Mouse (Mus musculus): ENCODE measurements around the gene Dnajb8. TPM values are rescaled to one million over a fixed set of nuclear protein-coding genes. Genes with fewer than 3 reads are reported as not detected.

The Dnajb8 gene
- polyA plus RNA-seq, 1 experiment from 2014 or later: not detected

DNA sequence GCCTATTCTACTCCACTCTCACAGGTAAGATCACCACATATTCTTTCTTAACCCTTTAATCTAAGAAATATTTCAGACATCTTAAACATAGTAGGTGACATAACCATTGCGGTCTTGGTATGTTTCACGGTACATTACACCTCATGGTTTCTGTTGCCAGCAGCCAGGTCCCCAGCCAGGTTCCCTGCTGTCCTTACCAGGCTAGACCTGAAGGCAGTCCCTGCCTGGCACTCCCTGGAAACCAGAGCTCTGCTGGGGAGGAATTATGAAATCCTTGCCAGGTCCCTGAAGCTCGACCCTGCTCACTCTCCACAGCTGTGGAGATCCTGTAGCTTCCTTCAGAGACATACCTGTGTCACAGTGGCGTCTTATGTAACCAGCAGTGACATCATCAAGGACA, 5.9 kb upstream of the Dnajb8 start:
- no peak overlapping the region for H3K27ac ChIP-seq (replicated peaks in 1 of 2; ENCODE audit: control insufficient read depth in 1 of 2, insufficient read depth in 1 of 2, low read depth in 2 of 2, low read length in 2 of 2)
- no peaks in the 10 kb centered on the region for H3K4me1 ChIP-seq (ENCODE audit: control insufficient read depth in 2 of 2, insufficient read depth in 2 of 2, low read length in 2 of 2)
- H3K9ac ChIP-seq (ENCODE audit: low read length): no peak overlapping the region
- 75% methylated on average over 4 of the region's 4 CpGs for WGBS
- peaks cover 2% of the 10 kb centered on the region; the same call in 1 of the 2 replicates for H3K9me3 ChIP-seq (ENCODE audit: control insufficient read depth, low read length)
- 0 out of 2 replicates have a peak, but pooled peaks cover 14% of the 10 kb centered on the region for H3K27me3 ChIP-seq (ENCODE audit: control insufficient read depth, insufficient read depth, low read length)
- no peak for ATAC-seq (ENCODE audit: insufficient number of reproducible peaks, insufficient read depth, low FRiP score, low read depth)
- no peak overlapping the region for H3K4me2 ChIP-seq (ENCODE audit: low read length)
- H3K36me3 ChIP-seq (ENCODE audit: control insufficient read depth, insufficient read depth, low read length): no peaks in the 10 kb centered on the region
- H3K4me3 ChIP-seq (ENCODE audit: control insufficient read depth in 1 of 2, insufficient read depth in 1 of 2, low read depth in 1 of 2, low read length in 2 of 2): no peak overlapping the region

DNA sequence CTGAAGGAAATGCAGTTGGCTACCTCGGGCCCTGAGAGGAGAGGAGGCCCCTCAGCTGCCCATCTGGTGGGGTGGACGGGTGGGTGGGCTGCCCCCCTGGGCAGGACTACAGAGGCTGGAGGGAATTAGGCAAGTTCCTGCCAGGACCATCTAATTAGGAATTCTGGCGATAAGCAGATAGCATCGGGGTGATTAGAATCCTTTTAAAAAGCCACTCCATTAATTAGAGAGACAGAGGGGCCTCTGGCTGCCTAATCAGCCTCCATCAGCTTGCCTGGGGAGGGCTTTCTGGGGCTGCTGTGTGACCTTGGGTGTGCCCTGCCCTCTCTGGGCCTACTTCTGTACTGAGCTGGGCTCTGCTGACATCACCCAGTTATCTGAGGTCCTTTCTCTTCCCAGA, 3.0 kb upstream of the Dnajb8 start:
- H3K9me3 ChIP-seq (ENCODE audit: control insufficient read depth, low read length): peaks cover 2% of the 10 kb centered on the region; the same call in 1 of the 2 replicates
- H3K36me3 ChIP-seq (ENCODE audit: control insufficient read depth, insufficient read depth, low read length): no peaks in the 10 kb centered on the region
- no peak overlapping the region for H3K9ac ChIP-seq (ENCODE audit: low read length)
- peaks cover 15% of the 10 kb centered on the region; the same call in 1 of the 2 replicates for H3K27me3 ChIP-seq (ENCODE audit: control insufficient read depth, insufficient read depth, low read length)
- ATAC-seq (ENCODE audit: insufficient number of reproducible peaks, insufficient read depth, low FRiP score, low read depth): no peak
- H3K4me1 ChIP-seq (ENCODE audit: control insufficient read depth in 2 of 2, insufficient read depth in 2 of 2, low read length in 2 of 2): no peaks in the 10 kb centered on the region
- no peak overlapping the region for H3K4me2 ChIP-seq (ENCODE audit: low read length)
- no peak overlapping the region for H3K4me3 ChIP-seq (ENCODE audit: control insufficient read depth in 1 of 2, insufficient read depth in 1 of 2, low read depth in 1 of 2, low read length in 2 of 2)
- no peak overlapping the region for H3K27ac ChIP-seq (replicated peaks in 1 of 2; ENCODE audit: control insufficient read depth in 1 of 2, insufficient read depth in 1 of 2, low read depth in 2 of 2, low read length in 2 of 2)
- 22% methylated on average over 4 of the region's 4 CpGs for WGBS

DNA sequence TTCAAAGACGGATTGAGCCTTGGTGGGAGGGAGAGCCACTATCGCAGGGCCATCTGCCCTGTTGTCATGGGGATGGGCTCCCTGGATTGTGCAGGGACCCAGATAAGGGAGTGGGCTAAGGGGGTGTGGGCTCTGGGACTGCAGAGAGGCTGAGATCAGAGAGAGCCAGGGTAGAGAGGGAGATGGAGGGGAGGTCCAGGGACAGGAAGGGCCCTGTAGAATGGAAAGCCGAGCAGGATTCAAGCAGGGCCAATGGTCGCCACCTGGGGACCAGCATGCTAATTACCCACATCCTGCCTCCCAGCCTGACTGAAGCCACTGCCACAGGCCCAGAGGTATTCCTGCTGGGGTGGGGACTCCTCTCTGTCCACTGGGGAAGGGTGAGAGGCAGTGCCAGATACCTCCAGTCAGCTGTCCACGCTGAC, 4.5 kb downstream of the Dnajb8 start:
- no peak overlapping the region for H3K27ac ChIP-seq (replicated peaks in 1 of 2; ENCODE audit: control insufficient read depth in 1 of 2, insufficient read depth in 1 of 2, low read depth in 2 of 2, low read length in 2 of 2)
- no peaks in the 10 kb centered on the region; a peak in 1 of 4 replicates for H3K4me1 ChIP-seq (ENCODE audit: control insufficient read depth in 2 of 2, insufficient read depth in 2 of 2, low read length in 2 of 2)
- peaks cover 18% of the 10 kb centered on the region for H3K27me3 ChIP-seq (ENCODE audit: control insufficient read depth, insufficient read depth, low read length)
- no peak for ATAC-seq (ENCODE audit: insufficient number of reproducible peaks, insufficient read depth, low FRiP score, low read depth)
- 11% methylated on average over 5 of the region's 5 CpGs for WGBS
- H3K4me2 ChIP-seq (ENCODE audit: low read length): no peak overlapping the region
- no peaks in the 10 kb centered on the region for H3K9me3 ChIP-seq (ENCODE audit: control insufficient read depth, low read length)
- no peak overlapping the region for H3K9ac ChIP-seq (ENCODE audit: low read length)
- H3K4me3 ChIP-seq (ENCODE audit: control insufficient read depth in 1 of 2, insufficient read depth in 1 of 2, low read depth in 1 of 2, low read length in 2 of 2): no peak overlapping the region
- H3K36me3 ChIP-seq (ENCODE audit: control insufficient read depth, insufficient read depth, low read length): no peaks in the 10 kb centered on the region

DNA sequence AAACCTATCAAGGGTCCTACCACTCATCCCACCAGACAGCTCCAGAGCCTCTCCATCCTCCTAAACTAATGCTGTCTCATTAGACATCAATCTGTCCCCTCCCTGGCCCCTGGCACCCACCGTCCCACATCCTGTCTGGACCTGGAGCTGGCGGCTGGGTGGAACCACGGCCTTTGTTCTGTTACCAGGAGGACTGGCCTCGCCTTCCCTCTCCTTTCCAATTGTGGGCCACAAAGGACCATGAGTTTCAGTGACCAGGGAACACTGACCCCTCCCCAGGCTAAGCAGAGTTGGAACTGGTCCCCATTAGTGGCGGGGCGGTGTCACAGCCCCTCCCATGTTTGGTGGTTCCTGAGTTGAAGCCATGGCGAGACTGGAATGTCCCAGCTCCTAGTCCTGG, 5.5 kb downstream of the Dnajb8 start:
- Histone ChIP-seq H3K9ac (ENCODE audit: low read length) (no peak overlapping the region), H3K27me3 (ENCODE audit: control insufficient read depth, insufficient read depth, low read length) (peaks cover 18% of the 10 kb centered on the region), H3K9me3 (ENCODE audit: control insufficient read depth, low read length) (no peaks in the 10 kb centered on the region), H3K4me2 (ENCODE audit: low read length) (no peak overlapping the region), H3K4me3 (ENCODE audit: control insufficient read depth in 1 of 2, insufficient read depth in 1 of 2, low read depth in 1 of 2, low read length in 2 of 2) (no peak overlapping the region), H3K4me1 (ENCODE audit: control insufficient read depth in 2 of 2, insufficient read depth in 2 of 2, low read length in 2 of 2) (no peaks in the 10 kb centered on the region; a peak in 1 of 4 replicates), H3K27ac (replicated peaks in 1 of 2; ENCODE audit: control insufficient read depth in 1 of 2, insufficient read depth in 1 of 2, low read depth in 2 of 2, low read length in 2 of 2) (no peak overlapping the region), H3K36me3 (ENCODE audit: control insufficient read depth, insufficient read depth, low read length) (no peaks in the 10 kb centered on the region)
- no peak for ATAC-seq (ENCODE audit: insufficient number of reproducible peaks, insufficient read depth, low FRiP score, low read depth)
- 62% methylated on average over 7 of the region's 7 CpGs for WGBS

DNA sequence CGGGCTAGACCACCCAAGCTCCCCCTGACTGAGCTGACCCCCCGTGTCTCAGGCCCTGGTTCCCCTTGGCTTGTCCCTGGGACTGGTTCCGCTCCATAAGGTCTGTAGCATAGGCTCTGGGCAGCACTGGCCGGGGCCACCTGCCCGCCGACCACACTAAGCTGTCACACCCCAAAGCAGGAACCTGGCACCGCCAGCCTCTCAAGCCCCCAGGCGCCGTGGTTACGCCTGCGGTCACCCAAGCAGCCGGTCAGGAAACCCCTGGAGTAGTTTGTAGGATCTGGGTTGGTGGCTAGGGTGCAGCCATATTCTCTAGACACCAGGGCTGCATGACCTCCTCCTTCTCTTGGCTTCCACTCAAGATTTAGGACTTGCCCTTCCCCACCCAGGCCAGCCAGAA, 7.2 kb downstream of the Dnajb8 start:
- Histone ChIP-seq H3K4me2 (ENCODE audit: low read length) (no peak overlapping the region), H3K27ac (replicated peaks in 1 of 2; ENCODE audit: control insufficient read depth in 1 of 2, insufficient read depth in 1 of 2, low read depth in 2 of 2, low read length in 2 of 2) (no peak overlapping the region), H3K4me3 (ENCODE audit: control insufficient read depth in 1 of 2, insufficient read depth in 1 of 2, low read depth in 1 of 2, low read length in 2 of 2) (no peak overlapping the region), H3K9ac (ENCODE audit: low read length) (no peak overlapping the region), H3K9me3 (ENCODE audit: control insufficient read depth, low read length) (no peaks in the 10 kb centered on the region), H3K27me3 (ENCODE audit: control insufficient read depth, insufficient read depth, low read length) (peaks cover 15% of the 10 kb centered on the region), H3K36me3 (ENCODE audit: control insufficient read depth, insufficient read depth, low read length) (no peaks in the 10 kb centered on the region), H3K4me1 (ENCODE audit: control insufficient read depth in 2 of 2, insufficient read depth in 2 of 2, low read length in 2 of 2) (no peaks in the 10 kb centered on the region; a peak in 1 of 4 replicates)
- no peak for ATAC-seq (ENCODE audit: insufficient number of reproducible peaks, insufficient read depth, low FRiP score, low read depth)
- WGBS: 85% methylated on average over 12 of the region's 12 CpGs

DNA sequence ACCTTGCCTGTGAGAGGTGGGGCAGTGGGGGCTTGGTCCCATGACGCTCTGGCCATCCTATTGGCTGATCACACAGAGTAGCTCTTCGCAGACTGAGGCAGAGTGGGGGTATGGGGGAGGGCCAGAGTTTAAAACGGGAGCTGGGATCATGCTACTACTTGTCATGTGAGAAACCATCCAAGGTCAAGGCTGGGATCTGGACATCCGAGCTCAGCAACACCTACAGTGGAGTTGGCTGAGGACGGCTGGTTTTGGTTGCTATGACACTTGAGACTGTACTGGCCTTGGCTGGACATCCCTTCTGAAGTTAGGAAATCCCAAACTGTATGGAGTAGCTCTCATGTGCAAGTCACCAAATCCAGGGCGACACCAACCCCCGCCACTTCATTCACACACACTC, 9.8 kb downstream of the Dnajb8 start:
- Histone ChIP-seq H3K27me3 (ENCODE audit: control insufficient read depth, insufficient read depth, low read length) (peaks cover 28% of the 10 kb centered on the region), H3K4me2 (ENCODE audit: low read length) (no peak overlapping the region), H3K4me3 (ENCODE audit: control insufficient read depth in 1 of 2, insufficient read depth in 1 of 2, low read depth in 1 of 2, low read length in 2 of 2) (no peak overlapping the region), H3K27ac (replicated peaks in 1 of 2; ENCODE audit: control insufficient read depth in 1 of 2, insufficient read depth in 1 of 2, low read depth in 2 of 2, low read length in 2 of 2) (no peak overlapping the region), H3K4me1 (ENCODE audit: control insufficient read depth in 2 of 2, insufficient read depth in 2 of 2, low read length in 2 of 2) (peaks cover 11 to 13% of the 10 kb centered on the region in 2 experiments), H3K36me3 (ENCODE audit: control insufficient read depth, insufficient read depth, low read length) (no peaks in the 10 kb centered on the region), H3K9ac (ENCODE audit: low read length) (no peak overlapping the region), H3K9me3 (ENCODE audit: control insufficient read depth, low read length) (no peaks in the 10 kb centered on the region)
- ATAC-seq (ENCODE audit: insufficient number of reproducible peaks, insufficient read depth, low FRiP score, low read depth): no peak
- 72% methylated on average over 7 of the region's 7 CpGs for WGBS

DNA sequence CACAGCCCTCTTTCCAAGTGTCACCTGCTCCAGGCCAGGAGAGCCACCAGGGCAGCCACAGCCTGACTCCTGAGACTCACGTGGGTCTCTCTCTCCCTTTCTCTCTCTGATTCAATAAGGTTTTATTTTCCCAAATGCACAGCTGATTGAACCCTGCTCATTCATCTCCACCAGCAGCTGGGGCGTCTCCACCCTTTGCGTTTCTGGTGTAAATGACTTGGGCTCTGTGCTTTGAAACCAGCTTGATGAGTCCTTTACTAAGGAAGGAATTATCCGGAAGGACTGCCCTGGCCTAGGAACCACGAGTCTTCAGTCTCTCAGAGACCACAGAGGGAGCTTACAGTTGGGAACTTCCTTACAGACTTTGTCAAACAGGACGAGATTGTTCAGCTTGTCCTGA, 10.2 kb downstream of the Dnajb8 start:
- H3K9ac ChIP-seq (ENCODE audit: low read length): no peak overlapping the region
- H3K4me1 ChIP-seq (ENCODE audit: control insufficient read depth in 2 of 2, insufficient read depth in 2 of 2, low read length in 2 of 2): peaks cover 11 to 15% of the 10 kb centered on the region in 2 experiments
- no peak overlapping the region for H3K4me3 ChIP-seq (ENCODE audit: control insufficient read depth in 1 of 2, insufficient read depth in 1 of 2, low read depth in 1 of 2, low read length in 2 of 2)
- H3K27ac ChIP-seq (replicated peaks in 1 of 2; ENCODE audit: control insufficient read depth in 1 of 2, insufficient read depth in 1 of 2, low read depth in 2 of 2, low read length in 2 of 2): no peak overlapping the region
- H3K27me3 ChIP-seq (ENCODE audit: control insufficient read depth, insufficient read depth, low read length): peaks cover 28% of the 10 kb centered on the region
- no peaks in the 10 kb centered on the region for H3K36me3 ChIP-seq (ENCODE audit: control insufficient read depth, insufficient read depth, low read length)
- 73% methylated on average over 6 of the region's 6 CpGs for WGBS
- H3K4me2 ChIP-seq (ENCODE audit: low read length): no peak overlapping the region
- no peaks in the 10 kb centered on the region for H3K9me3 ChIP-seq (ENCODE audit: control insufficient read depth, low read length)
- no peak for ATAC-seq (ENCODE audit: insufficient number of reproducible peaks, insufficient read depth, low FRiP score, low read depth)

DNA sequence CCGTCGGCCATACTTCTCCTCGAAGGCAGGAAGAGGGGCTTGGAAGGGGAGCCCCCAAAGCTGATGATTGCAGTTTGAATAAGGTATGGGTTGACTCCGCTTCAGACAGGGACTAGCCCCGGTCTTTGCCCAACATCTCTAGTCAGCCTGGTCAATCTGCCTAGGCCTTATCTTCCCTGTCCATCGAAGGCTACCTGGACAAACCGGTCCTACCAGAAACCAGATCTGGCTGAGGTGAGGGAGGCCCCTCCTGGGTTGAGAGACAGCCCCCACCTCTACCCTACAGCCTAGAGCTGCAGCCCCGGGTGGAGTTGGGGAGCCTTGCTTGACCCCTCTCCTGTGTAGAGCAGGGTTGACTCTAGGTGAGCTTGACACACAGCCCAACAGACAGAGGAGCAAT, 11.9 kb downstream of the Dnajb8 start:
- Histone ChIP-seq H3K27me3 (ENCODE audit: control insufficient read depth, insufficient read depth, low read length) (peaks cover 30% of the 10 kb centered on the region), H3K9me3 (ENCODE audit: control insufficient read depth, low read length) (no peaks in the 10 kb centered on the region)
- ATAC-seq (ENCODE audit: insufficient number of reproducible peaks, insufficient read depth, low FRiP score, low read depth): no peak

More for the DNA sequence above, 11.9 kb downstream of the Dnajb8 start:
- no peak overlapping the region for H3K9ac ChIP-seq (ENCODE audit: low read length)
- WGBS: 76% methylated on average over 8 of the region's 8 CpGs
- no peak overlapping the region for H3K4me2 ChIP-seq (ENCODE audit: low read length)
- no peaks in the 10 kb centered on the region for H3K36me3 ChIP-seq (ENCODE audit: control insufficient read depth, insufficient read depth, low read length)
- H3K4me3 ChIP-seq (ENCODE audit: control insufficient read depth in 1 of 2, insufficient read depth in 1 of 2, low read depth in 1 of 2, low read length in 2 of 2): no peak overlapping the region
- no peak overlapping the region for H3K27ac ChIP-seq (replicated peaks in 1 of 2; ENCODE audit: control insufficient read depth in 1 of 2, insufficient read depth in 1 of 2, low read depth in 2 of 2, low read length in 2 of 2)
- H3K4me1 ChIP-seq (ENCODE audit: control insufficient read depth in 2 of 2, insufficient read depth in 2 of 2, low read length in 2 of 2): peaks cover 11 to 15% of the 10 kb centered on the region in 2 experiments
